Mouse (Mus musculus): ENCODE data around the gene Clca1. TPM values are rescaled to one million over a fixed set of nuclear protein-coding genes. Genes with fewer than 3 reads are reported as not detected.

The Clca1 gene
- total RNA-seq, 2 experiments from 2014 or later = not detected

Other genes starting within 250 kb of the Clca1 start
- under 1 TPM in 1 of 2 experiments, not detected in 1; 0.36 TPM for gene Clca3a2, start 213.3 kb downstream of the Clca1 start, total RNA-seq (2021)
- not detected for gene Clca3b, start 183.4 kb downstream of the Clca1 start, total RNA-seq (2021)
- gene Clca4b, start 100.2 kb downstream of the Clca1 start, total RNA-seq (2021) = not detected
- not detected for gene Clca4a, start 57.7 kb downstream of the Clca1 start, total RNA-seq (2021)
- gene Clca2, start 66.7 kb upstream of the Clca1 start, total RNA-seq (2021) = under 1 TPM in 1 of 2 experiments, not detected in 1; 0.14 TPM
- gene Odf2l, start 85.8 kb upstream of the Clca1 start, total RNA-seq (2021) = 10 to 100 TPM; 11.6 to 12.0 TPM

Data from heart, postnatal 36 days (tissue).